Mouse (Mus musculus): Measurements from ENCODE around the gene Syce1l.

GRCm38 (mm10) chr8:113691622-113692343, 48.8 kb downstream of the Syce1l start:
- TF ChIP-seq POLR2A (IDR thresholded peaks at IDR 0.05; ENCODE audit: borderline replicate concordance, insufficient read depth, low read length) (no peak), CTCF (IDR thresholded peaks at IDR 0.05; ENCODE audit: borderline replicate concordance, insufficient read depth, low read depth, low read length) (no peak)
